Mouse (Mus musculus) natural killer cell, adult 2 months (primary cell): Measurements from ENCODE around the gene Pamr1.

Source experiments
- DNase-seq, 2 experiments: peaks; one replicate each; pipeline ENCODE4 v3.0.0; 2022; ENCODE audit warnings: low spot score in 2 of 2

The Pamr1 gene

GRCm38 (mm10) chr2:102598911-102599721 is 49.3 kb downstream of the Pamr1 start:
- no peak for DNase-seq

DNA sequence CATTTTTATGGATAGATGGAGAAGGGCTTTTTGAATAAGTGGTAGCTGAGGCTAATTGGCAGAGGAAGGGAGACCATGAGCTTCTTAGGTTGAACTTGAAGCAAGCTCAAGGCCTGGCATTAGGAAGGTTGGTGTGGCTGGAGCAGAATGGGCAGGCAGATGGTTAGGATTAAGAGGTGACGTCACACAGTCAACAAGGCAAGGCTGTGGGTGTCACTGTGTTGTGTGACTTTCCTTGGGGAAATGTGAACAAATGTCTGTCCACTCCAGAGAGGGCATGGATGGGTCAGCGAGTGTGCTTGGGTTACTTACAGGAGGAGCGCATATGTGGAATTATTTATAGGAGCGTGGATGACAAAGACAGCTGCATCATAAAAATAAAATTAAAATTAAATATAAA is 50.7 kb downstream of the Pamr1 start:
- DNase-seq = no peak

DNA sequence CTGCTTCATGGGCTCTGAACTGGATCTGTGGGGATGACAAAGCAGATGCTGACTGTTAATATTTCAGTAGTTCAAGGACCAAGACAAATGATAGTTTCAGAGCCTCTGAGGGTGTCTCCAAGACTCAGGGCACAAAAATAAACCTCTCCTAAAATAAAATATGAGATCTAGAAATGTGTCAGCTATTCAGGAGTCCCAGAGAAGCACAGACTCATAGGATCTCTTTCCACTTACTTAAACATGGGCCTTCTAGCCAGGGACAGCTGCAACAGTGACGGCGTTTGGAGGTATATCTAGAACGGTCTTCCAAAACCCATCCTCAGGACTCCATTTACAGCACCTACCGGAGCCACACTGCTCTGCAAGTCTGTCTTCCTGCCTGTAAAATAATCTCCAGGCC is 60.7 kb downstream of the Pamr1 start:
- no peak for DNase-seq

DNA sequence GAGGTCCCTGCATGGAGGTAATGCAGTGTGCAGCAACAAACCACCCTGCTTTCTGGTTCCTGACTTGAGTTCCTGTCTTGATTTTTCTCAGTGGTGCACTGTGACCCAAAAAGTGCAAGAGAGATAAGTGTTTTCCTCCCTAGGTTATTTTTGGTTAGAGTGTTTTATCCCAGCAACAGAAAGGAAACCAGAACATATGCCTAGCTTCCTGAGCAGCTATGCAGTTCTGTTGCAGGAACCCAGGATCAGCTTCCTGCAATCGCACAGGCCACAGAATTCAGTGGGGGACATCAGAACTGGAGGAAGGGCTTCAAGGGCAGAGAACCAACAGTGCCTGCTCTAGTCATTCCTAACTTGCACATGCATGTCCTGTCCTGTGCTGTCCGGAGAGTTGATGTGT is 66.8 kb downstream of the Pamr1 start:
- no peak for DNase-seq

- no peak for DNase-seq
Observed at GRCm38 (mm10) chr2:102620744-102621429, 71.1 kb downstream of the Pamr1 start.

DNA sequence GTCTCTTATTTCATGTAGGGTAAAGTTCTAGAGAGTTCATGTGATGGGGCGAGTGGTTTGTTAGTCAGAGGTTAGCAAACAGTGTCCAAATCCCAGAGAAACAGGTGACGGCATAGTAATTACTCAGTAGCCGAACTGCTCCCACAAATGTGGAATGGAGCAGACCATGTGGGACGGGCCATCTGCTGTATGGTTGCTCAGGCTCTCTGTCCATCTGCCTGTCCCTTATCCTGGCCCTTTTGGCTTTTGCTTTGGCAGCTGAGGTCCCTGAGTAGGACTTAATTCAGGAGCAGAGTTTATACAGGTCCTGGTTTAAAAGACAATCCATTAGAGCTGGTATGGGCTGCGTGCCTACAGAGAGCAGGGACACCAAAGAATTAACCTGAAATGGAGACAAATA is 72.4 kb downstream of the Pamr1 start:
- no peak for DNase-seq

DNA sequence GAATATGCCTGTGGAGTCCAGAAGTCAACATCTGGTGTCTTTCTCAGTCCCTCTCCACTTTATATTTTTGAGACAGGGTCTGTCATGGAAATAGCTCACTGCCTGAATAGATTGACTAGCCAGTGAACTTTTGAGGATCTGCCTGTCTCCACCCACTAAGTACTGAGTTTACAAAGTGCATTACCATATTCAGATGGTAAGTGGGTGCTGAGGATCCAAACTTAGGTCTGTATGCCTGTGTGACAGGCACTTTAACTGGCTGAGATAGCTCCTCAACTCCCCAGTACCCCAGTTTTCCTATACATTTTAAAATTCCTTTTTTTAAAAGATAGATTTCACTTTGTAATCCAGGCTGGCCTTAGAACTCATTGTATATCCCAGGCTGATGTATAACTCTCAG is 73.1 kb downstream of the Pamr1 start:
- no peak for DNase-seq

DNA sequence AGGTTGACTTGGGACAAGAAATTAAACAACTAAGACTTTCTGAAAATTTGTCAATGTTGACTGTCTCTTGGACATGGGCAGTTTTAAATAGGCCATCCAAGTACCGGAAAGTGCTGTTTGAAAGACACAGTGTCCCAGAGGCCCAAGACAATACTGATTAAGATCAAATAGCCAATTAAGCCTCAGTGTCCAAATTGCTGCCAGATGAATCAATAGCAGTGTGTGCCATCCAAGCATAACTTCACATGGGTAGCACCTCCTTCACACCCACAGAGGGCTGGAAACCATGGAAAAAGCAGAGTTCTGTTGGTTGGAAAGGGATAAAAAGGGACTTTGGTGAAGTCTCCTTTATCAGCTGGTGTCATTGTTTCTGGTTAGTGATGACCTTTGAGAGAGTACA is 74.7 kb downstream of the Pamr1 start:
- DNase-seq = no peak

GRCm38 (mm10) chr2:102632361-102632760 is 82.5 kb downstream of the Pamr1 start:
- DNase-seq = no peak

DNA sequence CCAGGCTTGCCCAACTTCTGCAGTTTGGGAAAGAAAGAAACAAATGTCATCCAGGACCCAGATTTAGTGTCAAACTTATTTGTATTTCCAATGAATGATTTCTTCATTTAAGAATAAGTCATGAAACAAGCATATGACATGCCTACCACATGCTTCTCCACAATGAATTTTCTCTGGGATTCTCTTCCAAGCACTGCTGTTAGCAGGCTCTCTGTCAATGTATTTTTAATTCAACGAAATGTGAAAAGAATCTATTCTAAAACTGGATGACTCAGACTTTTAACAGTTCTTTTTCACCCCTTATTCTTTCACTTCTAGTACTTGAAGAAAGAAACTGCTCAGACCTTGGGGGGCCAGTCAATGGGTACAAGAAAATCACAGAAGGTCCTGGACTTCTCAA is 84.2 kb downstream of the Pamr1 start:
- DNase-seq = no peak

DNA sequence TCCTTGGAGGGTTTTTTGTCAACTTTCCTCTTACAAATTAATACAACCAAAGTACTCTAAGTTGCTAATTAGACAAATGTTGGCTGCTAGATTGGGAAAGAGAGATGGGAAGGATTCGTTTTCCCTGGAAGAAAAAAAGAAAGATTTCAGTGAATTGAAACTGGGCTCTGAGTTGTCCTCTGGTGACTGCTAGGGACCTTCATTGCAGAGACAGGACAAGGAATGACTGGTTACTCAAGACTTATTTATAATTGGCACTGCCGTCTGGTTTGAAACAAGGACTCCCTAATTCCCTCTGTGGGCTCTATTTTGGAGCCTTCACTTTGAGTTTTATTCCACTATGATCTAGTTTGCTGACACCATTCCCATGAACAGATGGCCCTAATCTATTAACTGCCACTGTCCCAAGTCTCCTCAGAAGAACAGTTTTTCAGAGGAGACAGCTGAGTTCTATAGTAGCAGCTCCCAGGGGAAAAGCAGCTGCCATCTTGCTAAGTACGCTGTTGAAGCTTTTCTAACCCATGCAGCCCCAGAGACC is 85.8 kb downstream of the Pamr1 start:
- DNase-seq = no peak

DNA sequence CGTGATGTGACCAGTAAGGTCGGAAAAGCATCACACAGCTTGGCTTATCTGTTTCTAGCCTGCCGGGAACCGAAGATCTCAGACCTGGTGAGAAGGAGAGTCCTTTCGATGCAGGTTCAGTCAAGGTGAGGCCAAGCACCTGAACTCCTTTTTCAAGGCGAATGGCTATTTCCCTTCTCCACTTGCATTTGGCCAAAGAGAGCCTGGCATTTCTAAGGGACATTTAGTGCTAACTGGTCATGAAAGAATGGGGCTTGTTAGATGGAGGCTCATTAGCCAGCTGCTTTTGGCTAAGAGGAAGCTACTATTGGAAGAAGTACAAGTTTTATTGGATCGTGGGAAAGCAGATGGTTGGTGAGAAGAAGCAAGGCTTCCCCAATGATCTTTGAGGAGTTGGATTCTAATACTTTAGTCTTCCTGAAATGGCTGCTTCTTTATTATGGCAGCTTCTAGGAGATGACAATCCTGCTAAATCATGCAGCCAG is 86.3 kb downstream of the Pamr1 start:
- DNase-seq = no peak

DNA sequence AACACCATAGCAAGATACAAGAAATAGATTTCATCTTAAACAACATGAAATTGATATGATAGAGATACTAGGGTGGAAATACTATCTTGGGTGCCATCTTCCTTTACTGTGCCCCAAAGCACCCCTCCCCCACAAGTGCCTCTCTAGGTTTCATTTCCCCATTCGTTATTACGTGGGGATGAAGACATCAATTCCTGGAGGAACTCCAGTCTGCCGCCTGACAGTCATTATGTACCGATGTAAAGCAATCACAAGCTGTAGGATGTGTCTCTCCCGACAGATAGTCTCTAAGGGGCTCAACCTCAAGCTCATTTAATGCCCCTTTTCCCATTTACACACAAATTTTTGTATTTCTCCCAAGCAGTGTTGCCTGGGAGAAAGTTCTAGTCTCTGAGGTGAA is 88.3 kb downstream of the Pamr1 start:
- DNase-seq = no peak

DNA sequence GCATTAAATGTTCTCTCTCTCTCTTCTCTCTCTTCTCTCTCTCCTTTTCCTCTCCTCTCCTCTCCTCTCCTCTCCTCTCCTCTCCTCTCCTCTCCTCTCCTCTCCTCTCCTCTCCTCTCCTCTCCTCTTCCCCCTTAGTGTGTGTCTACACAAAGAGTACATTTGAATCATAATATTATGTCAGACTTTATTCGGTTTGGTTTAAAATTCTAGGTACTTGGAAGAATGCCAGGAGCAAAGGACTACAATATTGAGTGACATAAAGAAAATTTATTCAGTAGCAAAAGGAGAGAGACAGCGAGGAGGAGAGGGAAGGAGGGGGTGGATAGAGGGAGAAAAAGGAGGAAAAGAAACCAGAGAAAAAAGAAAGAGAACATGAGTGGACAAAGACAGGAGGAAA is 88.9 kb downstream of the Pamr1 start:
- no peak for DNase-seq

GRCm38 (mm10) chr2:102648845-102649500 is 99.2 kb downstream of the Pamr1 start:
- DNase-seq = no peak

GRCm38 (mm10) chr2:102650322-102650721 is 100.5 kb downstream of the Pamr1 start:
- DNase-seq = no peak

- no peak for DNase-seq
Observed at GRCm38 (mm10) chr2:102655966-102656725, 106.3 kb downstream of the Pamr1 start.

GRCm38 (mm10) chr2:102657726-102658125 is 107.9 kb downstream of the Pamr1 start:
- DNase-seq = no peak

DNA sequence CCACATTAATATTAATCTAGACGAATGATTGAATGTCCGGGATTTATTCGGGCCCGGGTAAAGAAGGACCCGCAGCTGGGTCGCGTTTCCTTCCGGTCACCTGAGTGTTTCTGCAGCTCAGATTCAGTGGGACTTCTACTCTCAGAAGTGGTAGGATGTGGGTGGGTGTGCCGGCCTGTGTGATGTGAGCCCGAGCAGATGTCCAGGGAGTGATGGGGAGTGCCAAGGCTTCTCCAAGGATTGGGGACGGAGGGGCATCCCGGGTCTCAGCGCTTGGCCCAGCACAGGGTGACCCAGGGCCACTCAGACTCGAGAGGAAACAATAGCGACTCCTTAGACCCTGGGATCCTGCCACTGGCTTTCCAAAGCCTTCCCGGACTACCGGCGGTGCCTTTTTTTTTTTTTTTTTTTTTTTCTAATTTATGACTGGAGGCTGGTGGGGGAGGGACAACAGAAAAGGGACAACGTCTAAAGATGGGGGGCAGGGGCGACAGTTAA is 108.4 kb downstream of the Pamr1 start, which contains the start of gene Slc1a2:
Gene Slc1a2 (plus strand): TSS at position 497 of the 498 bp plus-strand sequence.
- DNase-seq = no peak

GRCm38 (mm10) chr2:102658661-102659520 is 109.1 kb downstream of the Pamr1 start:
- no peak for DNase-seq

GRCm38 (mm10) chr2:102659521-102659830 is 109.7 kb downstream of the Pamr1 start:
- DNase-seq = no peak
